Mouse (Mus musculus) bone marrow, adult 2 months (tissue): ENCODE measurements around the gene Wfdc3.

Experiments used
- CTCF ChIP-seq: fragments of 200-500 bp; IDR thresholded peaks from 2 replicates; pipeline ENCODE4 v1.5.1; 2011; ENCODE audit warnings: low read length, control low read depth; ENCODE audit not compliant: control insufficient read depth, insufficient read depth
- POLR2A ChIP-seq: fragments of 200-500 bp; IDR thresholded peaks from 2 replicates; pipeline ENCODE4 v1.6.1; 2011; ENCODE audit warnings: low read depth, mild to moderate bottlenecking, control low read depth, low read length, borderline replicate concordance; ENCODE audit not compliant: control insufficient read depth

- TF ChIP-seq CTCF = no peak
- TF ChIP-seq POLR2A = no peak
These were observed 5.9 kb downstream of the Wfdc3 start for GRCm38 (mm10) chr2:164739876-164740275.
